Mouse (Mus musculus) skeletal muscle tissue, adult 2 months (tissue): ENCODE measurements around the gene Ptprg.
A peak's percentile ranks its signal among the peaks of the same experiment; 100 is the strongest.

Experiments
- DNase-seq: peaks from one replicate; pipeline ENCODE4 v3.0.0-alpha.2; 2012; ENCODE audit warnings: low read depth, low spot score

The Ptprg gene

DNA sequence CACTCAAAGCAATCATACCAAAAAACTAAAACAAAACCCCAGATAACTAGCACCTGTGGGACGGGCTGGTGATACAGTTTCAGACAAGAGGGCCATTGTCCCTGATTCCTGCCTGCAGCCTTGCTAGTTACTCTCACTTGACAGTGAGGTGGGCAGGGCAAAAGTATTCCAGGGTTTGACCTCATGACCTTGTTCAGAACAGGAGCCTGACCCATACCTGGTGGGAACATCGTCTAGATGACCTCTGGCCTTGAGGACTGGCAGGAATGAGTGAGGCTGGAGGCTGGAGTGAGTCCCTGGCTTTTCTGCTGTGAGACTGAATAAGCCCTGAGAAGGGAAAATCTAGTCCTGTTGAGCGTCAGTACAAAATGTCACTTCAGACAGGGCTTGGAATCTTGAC is 11.1 kb downstream of the Ptprg start:
- no peak for DNase-seq

DNA sequence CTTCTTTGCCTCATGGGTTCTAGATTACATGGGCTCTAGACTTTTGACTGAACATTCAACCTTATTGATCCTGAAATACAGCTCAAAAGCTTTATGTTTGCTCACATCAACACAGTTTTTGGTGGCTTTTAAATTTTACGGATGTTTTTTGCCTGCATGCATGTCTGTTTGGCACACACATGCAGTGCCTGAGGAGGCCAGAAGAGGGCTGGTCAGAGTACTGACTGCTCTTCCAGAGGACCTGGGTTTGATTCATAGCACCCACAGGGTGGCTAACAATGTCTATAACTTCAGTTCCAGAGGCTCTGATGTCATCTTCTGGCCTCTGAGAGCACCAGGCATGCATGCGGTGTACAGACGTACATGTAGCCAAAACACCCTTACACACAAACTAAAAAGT is 12.0 kb downstream of the Ptprg start:
- no peak for DNase-seq

DNA sequence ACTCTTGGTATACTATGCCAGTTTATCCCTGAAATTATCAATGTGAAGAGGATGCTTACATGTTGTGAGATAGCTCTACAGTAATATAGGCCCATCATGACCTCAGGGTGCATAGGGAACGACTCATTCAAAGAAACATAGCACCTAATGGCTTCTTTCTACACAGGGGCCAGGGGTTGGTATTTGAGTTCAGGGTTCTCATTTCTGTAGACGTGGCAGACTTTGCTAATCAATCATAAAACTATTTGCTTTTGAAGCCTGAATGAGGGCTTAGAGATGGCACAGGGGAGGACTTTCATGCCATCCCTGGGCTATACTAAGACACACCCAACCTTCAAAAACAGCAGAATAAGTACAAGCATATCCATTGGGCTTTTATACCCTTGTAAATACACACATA is 16.4 kb downstream of the Ptprg start:
- no peak for DNase-seq

DNA sequence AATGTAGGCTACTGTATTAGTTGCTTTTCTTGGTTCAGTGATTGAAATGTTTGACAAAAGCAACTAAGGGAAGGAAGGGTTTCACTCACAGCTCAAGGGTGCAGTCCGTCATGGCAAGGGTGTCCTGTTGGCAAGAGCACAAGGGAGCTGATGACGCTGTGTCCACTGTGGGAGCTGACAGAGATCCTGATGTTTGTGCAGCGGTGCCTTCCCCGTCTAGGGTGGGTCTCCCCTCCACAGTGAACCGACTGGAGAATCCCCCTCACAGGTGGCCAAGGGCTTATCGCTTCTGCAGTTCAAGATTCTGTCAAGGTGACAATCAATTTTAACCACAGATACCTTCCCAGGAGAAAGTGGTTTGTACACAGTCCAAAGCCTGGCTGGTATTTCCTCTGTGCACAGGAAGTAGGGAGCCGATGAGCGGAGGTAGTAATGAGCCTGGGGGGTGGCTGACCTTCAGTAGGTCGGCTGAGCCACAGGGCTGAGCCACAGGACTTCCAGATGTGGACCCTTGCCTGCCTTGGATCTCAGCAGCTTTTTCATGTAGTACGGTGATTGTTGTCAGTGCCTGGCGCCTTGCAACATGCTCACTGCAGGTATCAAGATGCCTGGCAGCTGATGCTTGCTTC is 18.5 kb downstream of the Ptprg start:
- no peak for DNase-seq

DNA sequence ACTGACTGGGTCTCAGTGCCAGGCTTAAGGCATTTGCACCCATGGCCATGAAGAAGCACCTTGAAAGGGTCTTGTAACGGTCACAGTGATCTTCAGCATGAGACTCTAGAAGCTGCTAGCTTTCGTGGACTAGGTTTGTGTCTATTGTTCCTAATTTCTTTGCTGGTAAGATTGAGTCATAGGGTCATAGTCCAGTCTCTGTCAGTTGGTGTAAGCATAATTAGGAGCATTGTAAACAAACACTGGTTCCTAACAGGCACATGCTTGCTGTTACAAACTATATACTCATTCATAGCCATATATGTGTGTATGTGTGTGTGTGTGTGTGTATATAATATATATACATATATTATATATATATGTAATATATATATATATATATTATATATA is 19.1 kb downstream of the Ptprg start:
- no peak for DNase-seq

DNA sequence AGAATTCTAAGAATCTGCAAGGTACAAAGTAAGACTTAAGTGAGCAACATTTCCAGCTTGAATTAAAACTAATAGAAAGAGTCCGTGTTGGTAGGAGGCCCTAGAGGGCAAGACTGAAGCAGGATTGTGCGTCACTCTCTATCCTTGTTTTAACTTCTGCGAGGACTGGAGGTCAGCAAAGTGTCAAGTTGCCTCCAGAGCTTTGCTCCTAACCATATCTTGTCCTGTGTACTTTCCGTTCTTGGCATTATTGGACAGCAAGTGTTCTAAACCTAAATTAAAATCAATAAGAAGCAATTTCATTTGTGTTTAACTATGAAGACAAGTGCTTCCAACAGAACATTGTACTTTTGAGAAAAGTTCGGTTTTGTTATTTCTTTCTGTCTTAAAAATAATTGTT is 20.4 kb downstream of the Ptprg start:
- peak; percentile 62 for DNase-seq

DNA sequence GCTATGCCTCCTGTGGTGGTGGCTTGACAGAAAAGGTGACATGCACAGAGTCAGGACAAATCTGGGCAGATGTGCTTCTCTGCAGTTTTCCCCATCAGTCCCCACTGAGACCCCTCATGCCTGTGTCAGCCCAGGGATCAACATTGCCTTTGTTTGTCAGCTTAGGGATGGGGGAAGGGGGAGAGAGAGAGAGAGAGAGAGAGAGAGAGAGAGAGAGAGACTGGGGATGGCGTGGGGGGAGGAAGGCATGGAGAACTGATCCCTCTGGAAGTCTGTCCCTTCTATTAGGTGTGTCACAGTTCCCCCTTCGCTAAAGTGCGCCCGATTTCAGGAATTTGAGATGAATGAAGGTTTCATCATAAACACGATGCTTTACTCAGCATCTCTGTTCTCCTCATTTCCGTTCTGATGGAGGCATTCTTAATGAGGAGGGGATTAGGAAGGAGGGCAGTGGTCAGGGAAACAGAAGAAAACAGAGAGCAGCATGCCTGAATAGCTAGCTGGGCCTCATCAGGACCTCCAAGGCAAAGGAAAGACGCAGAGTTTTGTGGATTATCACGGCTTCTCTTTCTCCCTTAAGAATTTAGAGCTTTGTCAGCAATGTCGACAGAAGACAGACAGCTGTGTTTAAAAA is 24.1 kb downstream of the Ptprg start:
- DNase-seq = no peak

DNA sequence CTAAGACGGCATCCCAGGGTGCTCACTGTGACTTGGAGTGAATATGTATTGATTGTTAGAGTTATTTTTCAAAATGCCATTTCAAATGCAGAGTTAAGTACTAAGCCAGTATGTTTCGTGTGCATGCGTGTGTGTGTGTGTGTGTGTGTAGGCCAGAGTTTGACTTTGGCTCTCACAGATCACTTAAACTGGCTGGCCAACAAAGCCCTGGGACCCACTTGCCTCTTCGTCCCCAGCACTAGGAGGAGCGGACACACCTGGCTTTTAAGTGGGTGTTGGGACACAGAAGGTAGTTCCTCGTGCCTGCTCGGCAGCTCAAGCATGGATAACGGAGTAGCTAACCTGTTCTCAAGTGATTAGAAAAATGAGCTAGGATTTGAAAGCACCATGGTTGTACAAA is 24.6 kb downstream of the Ptprg start:
- DNase-seq = no peak

DNA sequence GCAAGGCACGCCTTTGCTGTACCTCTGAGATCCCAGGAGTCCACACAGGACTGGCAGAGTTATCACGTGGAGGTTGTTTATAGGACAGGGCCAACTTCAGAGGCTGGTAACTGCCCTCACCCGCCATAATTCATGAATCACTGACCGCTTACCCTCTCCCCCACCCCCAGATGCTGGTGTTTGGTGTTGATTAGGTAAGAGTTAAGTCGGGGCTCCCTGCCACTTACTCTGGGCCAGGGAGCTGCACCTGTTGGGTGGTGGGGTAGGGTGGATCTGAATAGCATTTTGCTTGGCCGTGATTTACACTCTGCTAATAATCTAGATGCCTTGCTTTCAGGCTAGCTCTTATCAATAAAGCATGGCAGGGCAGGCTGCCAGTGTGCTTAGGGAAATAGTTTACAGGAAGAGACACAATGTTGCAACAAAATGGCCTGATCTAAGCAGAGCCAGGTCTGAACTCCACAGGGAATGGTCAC is 25.2 kb downstream of the Ptprg start:
- peak; percentile 49 for DNase-seq

DNA sequence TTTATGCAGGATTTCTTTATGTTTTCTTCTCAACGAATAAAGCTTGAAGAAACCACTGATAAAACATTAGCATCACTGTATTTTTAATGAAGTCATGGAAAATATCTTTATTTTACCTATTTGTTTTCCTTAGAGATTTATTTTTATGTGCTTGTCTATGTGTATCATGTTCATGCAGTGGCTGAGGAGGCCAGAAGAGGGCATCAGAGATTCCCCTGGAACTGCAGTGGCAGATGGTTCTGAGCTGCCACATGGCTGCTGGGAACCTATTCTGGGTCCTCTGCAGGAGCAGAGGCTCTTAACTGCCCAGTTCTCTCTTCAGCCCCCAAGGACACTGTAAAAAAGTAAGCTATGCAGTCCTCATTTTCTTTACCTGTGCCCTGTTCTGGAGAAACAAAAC is 26.6 kb downstream of the Ptprg start:
- no peak for DNase-seq

DNA sequence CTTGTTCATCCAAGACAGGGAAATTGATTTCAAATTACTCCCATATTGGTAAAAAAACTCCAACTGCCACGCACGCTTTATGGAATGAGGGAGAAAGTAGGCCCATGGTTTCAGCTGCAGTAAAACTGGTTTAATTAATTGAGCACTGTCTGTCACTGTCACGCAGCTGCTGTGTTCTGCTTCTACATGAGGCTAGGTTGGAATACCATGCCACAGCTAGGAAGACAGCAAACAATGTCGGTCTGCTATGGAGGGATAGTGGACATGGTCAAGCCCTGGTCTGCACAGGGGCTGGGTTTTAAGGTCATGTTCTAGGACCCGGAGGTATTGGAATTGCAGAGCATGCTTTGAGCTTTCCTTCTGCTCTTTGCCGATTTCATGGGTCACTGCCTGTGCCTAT is 30.9 kb downstream of the Ptprg start:
- DNase-seq = no peak

DNA sequence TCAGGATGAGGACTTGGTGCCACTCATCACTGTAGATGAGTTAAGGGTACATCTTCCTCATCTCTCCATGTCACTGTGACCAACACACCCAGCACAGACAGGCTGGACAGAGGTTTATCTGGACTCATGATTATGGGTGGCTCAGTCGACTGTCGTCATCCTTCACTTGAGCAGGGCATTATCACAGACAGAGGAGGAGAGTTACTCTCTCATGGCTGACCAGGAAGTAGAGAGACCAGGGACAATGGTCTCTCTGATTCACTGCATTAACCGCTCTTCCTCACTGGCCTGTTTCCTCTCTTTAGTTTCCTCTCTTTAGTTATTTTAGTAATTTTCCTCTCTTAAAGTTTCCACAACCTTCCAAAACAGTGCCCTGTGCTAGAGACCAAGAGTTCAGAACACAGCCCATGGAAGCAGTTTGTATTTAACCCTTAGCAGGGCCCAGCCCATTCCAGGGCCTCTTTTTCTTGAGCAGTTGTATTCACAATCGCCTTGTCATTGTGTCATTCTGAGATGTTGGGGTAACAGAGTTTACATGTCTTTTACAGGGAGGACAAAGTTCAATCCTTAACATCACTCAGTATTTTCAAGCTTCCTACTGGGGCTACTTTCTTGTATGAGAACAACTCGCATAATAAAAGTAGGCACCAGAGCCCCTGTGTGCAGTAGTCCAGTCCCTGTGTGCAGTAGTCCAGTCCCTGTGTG is 31.7 kb downstream of the Ptprg start:
- no peak for DNase-seq

DNA sequence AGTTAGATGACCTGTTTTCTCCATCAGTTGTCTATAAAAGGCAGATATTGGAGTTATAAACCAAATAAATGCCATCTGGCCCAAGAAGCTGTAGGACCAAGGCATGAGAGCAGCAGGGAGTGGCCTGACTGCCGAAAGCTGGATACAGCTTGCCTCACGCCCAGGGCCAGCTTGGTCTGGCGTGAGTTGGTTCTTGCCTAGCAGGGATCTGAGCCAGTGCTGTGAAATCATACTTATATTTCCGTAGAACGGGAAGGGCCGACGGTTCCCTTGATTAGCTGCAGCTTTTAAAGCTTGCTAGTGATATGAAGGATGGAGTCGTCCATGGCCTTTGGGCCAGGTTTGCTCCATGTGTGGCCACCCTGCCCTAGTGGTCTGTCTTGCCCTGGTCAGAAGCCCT is 37.1 kb downstream of the Ptprg start:
- DNase-seq = peak; percentile 15

DNA sequence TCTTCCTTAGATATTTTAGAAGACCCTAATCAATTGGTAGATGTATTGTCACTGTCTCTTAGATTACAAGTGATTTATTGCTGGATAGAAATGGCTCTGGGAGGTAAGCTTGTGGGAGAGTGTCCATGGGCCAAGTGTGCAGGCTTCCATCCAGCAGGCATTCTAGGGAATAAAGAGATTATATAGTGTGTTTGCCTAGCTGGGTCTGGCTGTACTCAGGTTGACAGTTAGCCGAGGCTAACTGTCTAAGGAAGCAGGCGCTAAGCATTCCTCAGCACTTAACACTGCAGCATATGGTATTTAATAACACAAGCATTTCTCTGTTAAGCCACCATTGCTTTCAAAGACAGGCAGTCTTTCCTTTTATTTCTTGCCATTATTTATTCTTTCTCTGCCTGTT is 39.3 kb downstream of the Ptprg start:
- no peak for DNase-seq

DNA sequence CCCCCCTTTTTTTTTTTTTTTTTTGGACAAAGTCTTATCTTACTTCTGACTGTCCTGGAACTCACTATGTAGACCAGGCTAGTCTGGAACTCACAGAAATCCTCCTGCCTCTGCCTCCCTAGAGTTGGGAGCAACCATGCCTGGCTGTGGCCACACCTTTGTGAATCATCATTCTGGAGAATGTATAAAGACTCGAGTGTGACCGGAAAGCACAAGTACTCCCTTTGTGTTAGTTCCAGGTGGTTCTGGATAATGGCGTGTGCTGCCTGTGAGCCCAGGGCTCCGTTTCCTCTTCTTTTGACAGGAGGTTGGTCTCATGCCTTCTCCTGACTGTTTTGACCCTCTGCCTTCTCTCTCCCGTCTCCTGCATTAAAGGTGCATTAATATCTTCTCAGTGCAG is 41.0 kb downstream of the Ptprg start:
- DNase-seq = no peak

DNA sequence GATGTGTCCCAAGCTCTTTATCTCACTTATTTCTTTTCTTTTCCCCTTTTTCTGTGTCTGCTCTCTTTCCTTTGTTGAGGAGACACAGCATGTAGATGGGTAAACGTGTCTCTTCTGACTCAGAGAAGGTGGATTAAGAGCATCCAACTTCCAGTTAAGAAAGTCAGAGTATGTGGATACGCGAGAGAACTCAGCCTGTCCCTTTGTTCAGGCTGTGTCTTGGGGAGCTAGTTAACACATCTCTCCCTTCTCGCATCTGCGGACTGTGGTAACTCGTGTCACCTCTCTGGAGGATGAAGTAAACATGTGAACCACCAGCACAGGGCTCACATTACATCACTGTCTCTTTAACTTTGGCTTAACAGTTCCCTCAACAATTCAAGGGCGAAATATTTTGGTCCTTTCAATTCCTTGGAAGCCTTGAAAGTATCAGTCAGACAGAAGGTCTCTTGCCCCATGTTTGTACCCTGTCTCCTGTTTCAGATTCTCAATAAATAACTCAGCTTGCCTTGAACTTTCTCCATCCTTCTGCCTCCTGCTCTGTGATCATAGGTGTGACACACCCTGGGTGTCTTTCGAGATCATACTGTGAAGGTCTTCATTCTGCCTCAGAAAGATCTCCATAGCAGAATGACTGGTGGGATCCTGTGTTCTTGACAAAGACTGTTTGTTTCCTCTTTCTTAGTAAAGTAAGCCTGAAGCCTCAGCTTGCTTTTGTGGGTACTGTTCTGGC is 51.0 kb downstream of the Ptprg start:
- no peak for DNase-seq

DNA sequence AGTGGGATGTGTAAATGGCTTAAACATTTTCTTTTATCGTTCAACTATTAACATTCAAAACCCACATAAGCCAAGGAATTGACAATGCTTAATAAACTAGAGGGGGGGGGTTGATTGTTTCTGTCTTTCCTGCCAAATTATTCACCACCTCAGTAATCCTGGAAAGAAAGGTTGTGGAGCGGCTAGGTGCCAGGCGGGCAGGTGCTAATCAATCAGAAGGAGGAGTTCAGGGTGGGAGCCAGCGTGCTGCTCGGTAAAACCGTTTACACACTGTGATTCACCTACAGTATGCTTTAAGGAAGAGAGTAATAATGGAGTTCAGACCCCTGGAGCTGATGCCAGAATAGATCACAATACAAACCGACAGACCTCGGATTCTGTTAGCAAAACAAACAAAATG is 55.0 kb downstream of the Ptprg start:
- DNase-seq = no peak

DNA sequence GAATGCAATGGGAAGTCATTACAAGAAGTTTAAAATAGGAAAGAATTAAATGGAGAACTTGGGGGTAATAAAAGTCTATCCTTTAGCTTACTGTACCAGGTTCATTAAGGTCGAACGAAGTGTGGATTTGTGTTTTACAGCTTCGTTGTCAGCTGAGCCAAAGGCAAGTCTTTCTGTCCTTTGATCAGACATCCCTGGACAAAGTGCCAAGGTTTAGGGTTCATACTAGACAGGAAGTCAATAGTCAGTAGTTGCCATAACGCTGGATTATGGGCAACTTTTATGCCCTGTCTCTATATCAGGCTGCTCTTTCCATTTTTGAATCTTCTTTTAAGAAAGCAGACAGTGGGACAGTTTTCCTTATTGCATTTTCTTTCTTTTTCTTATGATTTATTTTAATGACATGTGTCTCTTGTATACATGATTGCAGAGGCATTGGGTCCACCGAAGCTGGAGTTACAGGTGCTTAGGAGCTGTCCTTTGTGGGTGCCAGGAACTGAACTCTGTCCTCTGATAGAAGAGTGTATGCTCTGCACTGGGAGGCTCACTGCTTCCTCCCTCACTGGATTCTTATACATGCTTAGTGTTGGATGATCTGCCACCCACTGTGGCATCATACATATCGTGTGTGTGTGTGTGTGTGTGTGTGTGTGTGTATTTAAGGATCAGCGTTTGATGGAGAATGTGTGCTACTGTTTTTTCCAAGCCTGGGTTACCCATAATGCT is 56.7 kb downstream of the Ptprg start:
- DNase-seq = no peak

DNA sequence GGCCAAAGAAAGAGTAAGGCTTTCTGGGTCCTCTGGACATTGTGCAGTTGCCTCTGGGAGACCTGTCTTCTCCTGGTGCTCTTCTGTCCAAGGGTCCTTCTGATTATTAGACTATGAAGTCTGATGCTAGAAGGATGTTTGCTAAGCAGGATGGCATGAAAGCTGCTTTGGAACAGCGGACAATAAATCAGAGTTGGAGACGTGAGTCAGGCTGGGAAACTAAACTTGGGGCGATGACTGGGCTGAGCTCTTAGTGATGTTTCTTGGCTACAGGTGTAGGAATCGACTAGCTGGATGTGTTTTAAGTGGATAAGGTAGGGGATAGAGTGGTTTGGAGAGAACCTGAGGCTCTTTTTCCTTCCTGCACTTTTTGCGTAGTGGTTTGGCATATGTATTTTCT is 59.1 kb downstream of the Ptprg start:
- no peak for DNase-seq

DNA sequence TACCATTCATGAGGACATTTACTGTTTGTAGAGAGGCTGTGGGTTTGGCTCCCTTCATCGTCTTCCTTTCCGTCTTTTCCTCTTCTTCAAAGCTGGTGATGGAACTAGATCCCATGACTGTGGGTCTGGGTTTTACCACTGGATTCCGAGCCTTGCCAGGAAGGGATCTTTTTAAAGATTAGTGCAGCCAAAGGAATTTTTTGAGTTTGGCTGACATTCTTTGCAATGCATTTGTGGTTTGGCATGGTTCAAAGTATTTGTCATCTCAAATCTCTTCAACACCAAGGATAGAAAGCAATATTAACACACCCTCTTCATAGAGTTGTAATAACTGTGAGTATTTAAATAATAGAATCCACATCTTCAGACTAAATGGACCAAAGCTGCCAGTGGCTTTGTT is 59.8 kb downstream of the Ptprg start:
- DNase-seq = no peak

DNA sequence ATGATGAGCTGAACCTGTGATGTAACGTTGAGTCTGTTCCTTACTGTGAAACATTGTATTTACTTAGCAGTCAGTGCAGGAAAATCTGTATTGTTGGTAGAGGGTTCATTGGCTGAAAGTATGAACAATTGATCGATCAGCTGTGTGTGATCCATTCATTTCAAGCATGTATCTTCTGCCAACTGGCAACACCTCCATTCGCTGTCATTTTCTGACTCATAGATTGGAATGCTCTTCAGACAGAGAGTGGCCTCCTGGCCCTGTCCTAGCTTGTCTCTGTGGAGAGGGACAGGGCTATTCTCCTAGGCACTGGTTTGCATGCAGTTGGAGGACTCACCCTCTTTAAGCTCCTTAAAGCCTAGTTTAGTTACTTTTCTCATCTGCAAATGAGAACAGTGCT is 62.4 kb downstream of the Ptprg start:
- no peak for DNase-seq

DNA sequence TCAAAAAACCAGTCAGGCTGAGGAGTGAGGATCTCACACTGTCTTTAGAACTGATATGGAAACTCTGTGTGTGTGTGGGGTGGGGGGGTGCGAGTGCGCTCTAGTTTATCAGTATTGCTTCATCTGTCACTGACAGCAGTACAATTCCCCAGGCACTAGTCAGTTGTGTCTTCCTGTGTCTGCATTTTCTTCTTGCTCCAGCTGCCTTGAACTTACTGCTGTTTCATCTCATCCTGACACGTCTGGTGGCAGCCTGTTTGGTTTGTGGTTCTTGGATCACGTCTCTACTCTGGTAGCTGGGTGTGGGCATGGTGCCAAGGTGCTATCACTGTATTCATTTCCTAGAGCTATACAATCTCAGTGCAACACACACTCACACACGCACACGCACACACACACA is 64.0 kb downstream of the Ptprg start:
- no peak for DNase-seq
